Mouse (Mus musculus) cerebellum, adult 2 months (tissue): ENCODE results near the gene Vrtn.

ENCODE experiments used
- CTCF ChIP-seq: fragments of 200-500 bp; IDR thresholded peaks from 2 replicates; pipeline ENCODE4 v1.5.1; 2011; ENCODE audit warnings: low read depth, mild to moderate bottlenecking, control low read depth, low read length, moderate library complexity, borderline replicate concordance; ENCODE audit not compliant: insufficient read depth
- POLR2A ChIP-seq: fragments of 200-500 bp; IDR thresholded peaks from 2 replicates; pipeline ENCODE4 v1.6.1; 2011; ENCODE audit warnings: low read length, control low read depth, borderline replicate concordance; ENCODE audit not compliant: insufficient read depth

DNA sequence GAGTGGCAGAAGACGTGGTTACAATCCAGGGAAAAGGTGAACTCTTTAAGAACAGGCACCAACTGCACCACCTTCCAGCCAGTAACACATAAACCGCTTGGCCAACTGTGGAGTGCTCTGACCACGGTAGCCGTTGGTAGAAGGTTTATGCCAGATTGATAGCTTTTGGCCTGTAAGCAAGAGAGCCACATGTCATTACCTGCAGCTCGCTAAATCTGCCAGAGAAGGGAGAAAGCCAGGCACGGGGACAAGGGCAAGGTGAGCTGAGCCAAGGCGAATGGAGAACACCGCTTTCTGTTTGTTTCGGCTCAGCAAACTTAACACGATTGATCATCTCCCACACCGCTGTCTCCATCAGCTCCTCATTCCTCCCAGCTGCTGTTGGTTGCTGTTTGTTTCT, 48.2 kb downstream of the Vrtn start:
- TF ChIP-seq CTCF, result no peak
- TF ChIP-seq POLR2A, result no peak
